Mouse (Mus musculus): Measurements from ENCODE around the gene Ank3.

Ank3 gene

GRCm38 (mm10) chr10:69845749-69846148 lies 447.2 kb downstream of the Ank3 start:
- peak; percentile 80 for DNase-seq (ENCODE audit: low spot score)

- no peak for DNase-seq (ENCODE audit: low spot score)
Measured at GRCm38 (mm10) chr10:69852366-69853091, 454.0 kb downstream of the Ank3 start.

GRCm38 (mm10) chr10:69854587-69855185 lies 456.1 kb downstream of the Ank3 start:
- DNase-seq (ENCODE audit: low spot score), result no peak

- no peak for DNase-seq (ENCODE audit: low spot score)
Measured at GRCm38 (mm10) chr10:69858011-69858410, 459.4 kb downstream of the Ank3 start.

- peak; percentile 61 for DNase-seq (ENCODE audit: low spot score)
Measured at GRCm38 (mm10) chr10:69858897-69859605, 460.5 kb downstream of the Ank3 start.

GRCm38 (mm10) chr10:69859848-69860479 lies 461.4 kb downstream of the Ank3 start:
- DNase-seq (ENCODE audit: low spot score), result peak; percentile 24

- DNase-seq (ENCODE audit: low spot score), result no peak
Measured at GRCm38 (mm10) chr10:69862829-69863228, 464.3 kb downstream of the Ank3 start.

GRCm38 (mm10) chr10:69870348-69870747 lies 471.8 kb downstream of the Ank3 start:
- peak; percentile 75 for DNase-seq (ENCODE audit: low spot score)

GRCm38 (mm10) chr10:69870947-69871346 lies 472.4 kb downstream of the Ank3 start:
- DNase-seq (ENCODE audit: low spot score), result no peak

- peak; percentile 67 for DNase-seq (ENCODE audit: low spot score)
Measured at GRCm38 (mm10) chr10:69872182-69872741, 473.7 kb downstream of the Ank3 start.

GRCm38 (mm10) chr10:69872892-69873291 lies 474.3 kb downstream of the Ank3 start:
- DNase-seq (ENCODE audit: low spot score), result no peak

GRCm38 (mm10) chr10:69874806-69875205 lies 476.2 kb downstream of the Ank3 start:
- no peak for DNase-seq (ENCODE audit: low spot score)

GRCm38 (mm10) chr10:69883935-69884680 lies 485.5 kb downstream of the Ank3 start:
- no peak for DNase-seq (ENCODE audit: low spot score)

GRCm38 (mm10) chr10:69888399-69888798 lies 489.8 kb downstream of the Ank3 start:
- DNase-seq (ENCODE audit: low spot score), result peak; percentile 24

- no peak for DNase-seq (ENCODE audit: low spot score)
Measured at GRCm38 (mm10) chr10:69889779-69890178, 491.2 kb downstream of the Ank3 start.

- DNase-seq (ENCODE audit: low spot score), result no peak
Measured at GRCm38 (mm10) chr10:69890389-69890985, 491.9 kb downstream of the Ank3 start.

GRCm38 (mm10) chr10:69892162-69892561 lies 493.6 kb downstream of the Ank3 start:
- no peak for DNase-seq (ENCODE audit: low spot score)

GRCm38 (mm10) chr10:69895606-69896005 lies 497.0 kb downstream of the Ank3 start:
- no peak for DNase-seq (ENCODE audit: low spot score)

GRCm38 (mm10) chr10:69897927-69898326 lies 499.4 kb downstream of the Ank3 start:
- no peak for DNase-seq (ENCODE audit: low spot score)

- DNase-seq (ENCODE audit: low spot score), result no peak
Measured at GRCm38 (mm10) chr10:69898821-69899220, 500.2 kb downstream of the Ank3 start.

- DNase-seq (ENCODE audit: low spot score), result no peak
Measured at GRCm38 (mm10) chr10:69899788-69900187, 501.2 kb downstream of the Ank3 start.
